Mouse (Mus musculus) layer of hippocampus, adult 2 months (tissue): ENCODE results near the gene Acer2. TPM values are rescaled to one million over a fixed set of nuclear protein-coding genes. Genes with fewer than 3 reads are reported as not detected.
A peak's percentile ranks its signal among the peaks of the same experiment; 100 is the strongest.

Source experiments
- DNase-seq, 2 experiments: peaks; one replicate each; pipeline ENCODE4 v3.0.0; 2022; ENCODE audit warnings: low spot score in 2 of 2
- H3K27ac ChIP-seq: fragments of 200-600 bp; 2 replicates; pipeline ENCODE4 v1.8.1; 2022
- H3K4me3 ChIP-seq: fragments of 200-600 bp; 2 replicates; pipeline ENCODE4 v1.8.1; 2022; ENCODE audit warnings: mild to moderate bottlenecking
- CTCF ChIP-seq: fragments of 200-600 bp; conservative IDR thresholded peaks from 2 replicates; pipeline ENCODE4 v1.8.1; 2022; ENCODE audit warnings: antibody characterized with exemption, mild to moderate bottlenecking, moderate library complexity
- total RNA-seq, 2 experiments: library from RNA; stranded (reverse); gene quantifications; 2 replicates each; pipeline ENCODE4 v1.2.3; 2021

The Acer2 gene
- total RNA-seq, 2 experiments from 2014 or later: 5.1 TPM

- Histone ChIP-seq H3K4me3 (no peak overlapping the region), H3K27ac (no peak overlapping the region)
- peak; percentile 68 for TF ChIP-seq CTCF
- no peak for DNase-seq
These were observed 30.8 kb downstream of the Acer2 start for GRCm38 (mm10) chr4:86904969-86905368.

GRCm38 (mm10) chr4:86905869-86906268, 31.7 kb downstream of the Acer2 start:
- DNase-seq: no peak
- TF ChIP-seq CTCF: no peak
- Histone ChIP-seq H3K4me3 (no peak overlapping the region), H3K27ac (no peak overlapping the region)

- DNase-seq: no peak
- Histone ChIP-seq H3K4me3 (no peak overlapping the region), H3K27ac (no peak overlapping the region)
- TF ChIP-seq CTCF: no peak
These were observed 37.6 kb downstream of the Acer2 start for GRCm38 (mm10) chr4:86911576-86912341.

- no peak for DNase-seq
- no peak overlapping the region for H3K4me3 ChIP-seq
- no peak overlapping the region for H3K27ac ChIP-seq
- 0 out of 2 replicates have a peak, but pooled peaks have one; percentile 16 for TF ChIP-seq CTCF
These were observed 38.6 kb downstream of the Acer2 start for GRCm38 (mm10) chr4:86912757-86913156.

GRCm38 (mm10) chr4:86916062-86916461, 41.9 kb downstream of the Acer2 start:
- no peak overlapping the region for H3K4me3 ChIP-seq
- TF ChIP-seq CTCF: peak; percentile 62
- H3K27ac ChIP-seq: no peak overlapping the region
- no peak for DNase-seq

- no peak for TF ChIP-seq CTCF
These were observed 49.4 kb downstream of the Acer2 start for GRCm38 (mm10) chr4:86923476-86924055.

GRCm38 (mm10) chr4:86924804-86925458, 50.7 kb downstream of the Acer2 start:
- Histone ChIP-seq H3K27ac (peak overlapping the region; percentile 65; the same call in 1 of the 2 replicates), H3K4me3 (no peak overlapping the region)
- DNase-seq: peak; percentile 76 to 85
- TF ChIP-seq CTCF: peak; percentile 98

More at GRCm38 (mm10) chr4:86923476-86924055, 49.4 kb downstream of the Acer2 start:
- peak overlapping the region; percentile 65; the same call in 1 of the 2 replicates for H3K27ac ChIP-seq
- DNase-seq: no peak
- H3K4me3 ChIP-seq: no peak overlapping the region

- Histone ChIP-seq H3K27ac (no peak overlapping the region), H3K4me3 (no peak overlapping the region)
- no peak for TF ChIP-seq CTCF
- DNase-seq: no peak
These were observed 52.8 kb downstream of the Acer2 start for GRCm38 (mm10) chr4:86926997-86927396.

GRCm38 (mm10) chr4:86930101-86930635, 56.0 kb downstream of the Acer2 start:
- Histone ChIP-seq H3K4me3 (peak overlapping the region; percentile 66), H3K27ac (no peak overlapping the region)
- DNase-seq: no peak
- no peak for TF ChIP-seq CTCF

GRCm38 (mm10) chr4:86930636-86931456, 56.6 kb downstream of the Acer2 start:
- peak overlapping the region; percentile 78 for H3K27ac ChIP-seq
- peak in 1 of 2 experiments; percentile 17 for DNase-seq
- H3K4me3 ChIP-seq: peak overlapping the region; percentile 66
- peak; percentile 28 for TF ChIP-seq CTCF

- H3K27ac ChIP-seq: no peak overlapping the region
- DNase-seq: no peak
- no peak overlapping the region for H3K4me3 ChIP-seq
- TF ChIP-seq CTCF: peak; percentile 62
These were observed 58.8 kb downstream of the Acer2 start for GRCm38 (mm10) chr4:86933026-86933425.

- DNase-seq: no peak
- H3K27ac ChIP-seq: no peak overlapping the region
- TF ChIP-seq CTCF: no peak
- H3K4me3 ChIP-seq: no peak overlapping the region
These were observed 62.0 kb downstream of the Acer2 start for GRCm38 (mm10) chr4:86936217-86936616.
